Comparison of ENCODE assay signal across 20 mouse cellular contexts in the genomic region with DNA sequence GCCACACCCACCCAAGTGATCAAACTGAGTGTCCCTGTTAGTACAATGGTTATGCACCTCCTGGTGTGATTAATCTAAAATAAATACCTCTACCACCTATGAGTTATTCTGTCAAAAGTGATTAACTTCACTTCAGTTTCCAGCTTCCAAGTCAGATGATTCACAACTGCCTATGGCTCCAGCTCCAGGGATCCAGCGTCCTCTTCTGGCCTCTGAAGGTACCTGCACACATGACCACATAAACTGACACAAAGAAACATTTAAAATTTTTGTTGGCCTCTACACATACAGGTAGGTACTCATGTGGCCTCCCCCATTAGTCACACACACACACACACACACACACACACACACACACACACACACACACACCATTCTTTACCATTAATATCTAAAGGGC.
DNase-seq lines count a peak whose midpoint lies in the region; ATAC-seq and TF ChIP-seq lines count a peak whose summit lies in the region.
"Had no signal": no experiment of that assay in that cellular context is flagged by ENCODE, and none has a peak within 500 bp of the region (broad histone marks: within the 10 kb centered on the region; RNA-seq: fewer than 3 reads in every experiment).

No protein-coding gene starts in this region.

- H3K36me3 ChIP-seq in liver, postnatal 0 days (replicated peaks; ENCODE audit: insufficient read depth, low read length), result no peaks in the 10 kb centered on the region
- no peaks in the 10 kb centered on the region for H3K36me3 ChIP-seq in liver, embryonic 12.5 days
- H3K36me3 ChIP-seq in ES-Bruce4 (ENCODE audit: control insufficient read depth, insufficient read depth, low read length, poor library complexity, severe bottlenecking), result no peaks in the 10 kb centered on the region
- H3K36me3 ChIP-seq: embryonic facial prominence, embryonic 10.5 days; heart, embryonic 15.5 days; hindbrain, embryonic 13.5 days had no signal

- no peak for ATAC-seq in liver, postnatal 0 days
- ATAC-seq in liver, embryonic 12.5 days, result no peak
- ATAC-seq: forebrain, embryonic 13.5 days; forebrain, postnatal 0 days; hindbrain, postnatal 0 days had no signal

- no peaks in the 10 kb centered on the region for H3K9me3 ChIP-seq in liver, postnatal 0 days (ENCODE audit: low read length)
- no peaks in the 10 kb centered on the region for H3K9me3 ChIP-seq in liver, embryonic 12.5 days (replicated peaks)
- H3K9me3 ChIP-seq in ES-Bruce4 (replicated peaks; ENCODE audit: control insufficient read depth, insufficient read depth, low read length, poor library complexity, severe bottlenecking), result no peaks in the 10 kb centered on the region
- H3K9me3 ChIP-seq: embryonic facial prominence, embryonic 10.5 days; forebrain, embryonic 13.5 days; heart, embryonic 15.5 days; hindbrain, embryonic 13.5 days had no signal

- no peak overlapping the region for H3K4me3 ChIP-seq in liver, postnatal 0 days (ENCODE audit: low read depth, low read length)
- no peak overlapping the region for H3K4me3 ChIP-seq in liver, embryonic 12.5 days
- no peak overlapping the region for H3K4me3 ChIP-seq in ES-Bruce4 (ENCODE audit: low read depth, low read length)
- no peak overlapping the region for H3K4me3 ChIP-seq in bone marrow, adult 2 months (replicated peaks; ENCODE audit: control insufficient read depth, low read depth, low read length)
- H3K4me3 ChIP-seq: embryonic facial prominence, embryonic 10.5 days; forebrain, embryonic 13.5 days; heart, adult 2 months; heart, embryonic 15.5 days; hindbrain, embryonic 13.5 days had no signal

- H3K4me2 ChIP-seq in liver, postnatal 0 days (ENCODE audit: low read depth, low read length), result no peak overlapping the region
- no peak overlapping the region for H3K4me2 ChIP-seq in liver, embryonic 12.5 days
- H3K4me2 ChIP-seq: forebrain, embryonic 13.5 days; heart, embryonic 11.5 days; heart, embryonic 15.5 days; hindbrain, embryonic 13.5 days had no signal

- H3K27me3 ChIP-seq in liver, postnatal 0 days (ENCODE audit: insufficient read depth, low read length), result no peaks in the 10 kb centered on the region
- H3K27me3 ChIP-seq in liver, embryonic 12.5 days (replicated peaks), result no peaks in the 10 kb centered on the region
- H3K27me3 ChIP-seq in ES-Bruce4 (ENCODE audit: control insufficient read depth, insufficient read depth, low read length, poor library complexity, severe bottlenecking), result no peaks in the 10 kb centered on the region
- H3K27me3 ChIP-seq: forebrain, embryonic 13.5 days; heart, embryonic 15.5 days; hindbrain, embryonic 13.5 days had no signal

- no peak overlapping the region for H3K27ac ChIP-seq in liver, postnatal 0 days (ENCODE audit: low read depth)
- no peak overlapping the region for H3K27ac ChIP-seq in liver, embryonic 12.5 days
- no peak overlapping the region for H3K27ac ChIP-seq in ES-Bruce4 (ENCODE audit: insufficient read depth, low read length)
- no peak overlapping the region for H3K27ac ChIP-seq in bone marrow, adult 2 months (ENCODE audit: control insufficient read depth, insufficient read depth, low read depth, low read length, poor library complexity)
- H3K27ac ChIP-seq: embryonic facial prominence, embryonic 10.5 days; forebrain, embryonic 13.5 days; heart, adult 2 months; heart, embryonic 15.5 days; hindbrain, embryonic 13.5 days; hindbrain, postnatal 0 days had no signal

- DNase-seq in liver, postnatal 0 days, result no peak
- no peak for DNase-seq in layer of hippocampus, postnatal 10 days (ENCODE audit: low spot score in 2 of 2)
- no peak for DNase-seq in embryo, embryonic 10 days (ENCODE audit: low spot score)
- DNase-seq in thymus, postnatal 25 days, result no peak
- DNase-seq: adrenal gland, adult 8-10 months; cerebellum, adult 18-20 months; cerebellum, adult 9-11 months; cerebellum, postnatal 36 days; forebrain, postnatal 0 days; gastrocnemius, postnatal 14 days; heart, adult 2 months had no signal

- no peak overlapping the region for H3K9ac ChIP-seq in liver, postnatal 0 days (replicated peaks)
- no peak overlapping the region for H3K9ac ChIP-seq in liver, embryonic 12.5 days
- no peak overlapping the region for H3K9ac ChIP-seq in ES-Bruce4 (ENCODE audit: low read depth, poor library complexity, severe bottlenecking)
- H3K9ac ChIP-seq: forebrain, embryonic 13.5 days; forebrain, postnatal 0 days; heart, embryonic 15.5 days; hindbrain, embryonic 13.5 days had no signal

- peak; percentile 20; the same call in 1 of the 2 replicates for TF ChIP-seq CTCF in liver, postnatal 0 days (IDR thresholded peaks at IDR 0.05; ENCODE audit: low read depth)
- peak; percentile 45 for TF ChIP-seq CTCF in ES-Bruce4 (IDR thresholded peaks at IDR 0.05; ENCODE audit: low read depth, low read length)
- 0 out of 2 replicates have a peak, but pooled peaks have one; percentile 14 for TF ChIP-seq CTCF in bone marrow, adult 2 months (IDR thresholded peaks at IDR 0.05; ENCODE audit: control insufficient read depth, insufficient read depth, low read length)

- no peak for TF ChIP-seq POLR2A in ES-Bruce4 (IDR thresholded peaks at IDR 0.05; ENCODE audit: insufficient read depth, low read length)
- no peak for TF ChIP-seq POLR2A in bone marrow, adult 2 months (IDR thresholded peaks at IDR 0.05; ENCODE audit: borderline replicate concordance, control insufficient read depth, low read depth, low read length)

- WGBS in liver, postnatal 0 days (ENCODE audit: insufficient replicate concordance), result 89% methylated on average over 1 of the region's 1 CpGs
- 82% methylated on average over 1 of the region's 1 CpGs for WGBS in liver, embryonic 12.5 days (ENCODE audit: insufficient replicate concordance)
- 83% methylated on average over 1 of the region's 1 CpGs for WGBS in bone marrow, adult 2 months

- no peaks in the 10 kb centered on the region for H3K4me1 ChIP-seq in liver, postnatal 0 days (ENCODE audit: insufficient read depth)
- no peaks in the 10 kb centered on the region for H3K4me1 ChIP-seq in liver, embryonic 12.5 days
- H3K4me1 ChIP-seq in ES-Bruce4 (ENCODE audit: control insufficient read depth, insufficient read depth, low read length), result no peaks in the 10 kb centered on the region
- H3K4me1 ChIP-seq in bone marrow, adult 2 months (ENCODE audit: control insufficient read depth, insufficient read depth, low read length), result peaks cover 4% of the 10 kb centered on the region
- H3K4me1 ChIP-seq: forebrain, embryonic 13.5 days; heart, embryonic 15.5 days; hindbrain, embryonic 13.5 days had no signal

- no peak for TF ChIP-seq EP300 in liver, postnatal 0 days (IDR thresholded peaks at IDR 0.05; ENCODE audit: low read depth)
- TF ChIP-seq EP300 in ES-Bruce4 (IDR thresholded peaks at IDR 0.05; ENCODE audit: insufficient read depth, low read depth, low read length), result no peak
